8 mouse cellular contexts compared by ENCODE assay signal in genomic region chr1:59437927-59438326, GRCm38 (mm10). TPM values are rescaled to one million over a fixed set of nuclear protein-coding genes. Genes with fewer than 3 reads are reported as not detected.
A peak's percentile ranks its signal among the peaks of the same experiment; 100 is the strongest.
DNase-seq lines count a peak whose midpoint lies in the region; ATAC-seq lines count a peak whose summit lies in the region.

No protein-coding gene starts in this region.

- peak; percentile 68 for DNase-seq in hindbrain, embryonic 11.5 days (ENCODE audit: low spot score)
- DNase-seq in kidney, adult 18-20 months = peak; percentile 35
- no peak for DNase-seq in left cerebral cortex, adult 11 months (ENCODE audit: low spot score)
- no peak for DNase-seq in gastrocnemius, postnatal 14 days

- intact Hi-C loops in gastrocnemius, postnatal 14 days (cut with DNase I; ENCODE audit: low total_unique reads) = no loop called here

- peak overlapping the region; percentile 58 for H3K27ac ChIP-seq in hindbrain, embryonic 11.5 days (ENCODE audit: low read depth, low read length)
- no peak overlapping the region for H3K27ac ChIP-seq in hindbrain, embryonic 16.5 days (ENCODE audit: low read depth, low read length)
- H3K27ac ChIP-seq in liver, embryonic 12.5 days = peak overlapping the region; percentile 52
- H3K27ac ChIP-seq in neural tube, embryonic 15.5 days (replicated peaks) = 0 out of 2 replicates have a peak overlapping the region, but pooled peaks have one; percentile 4

- WGBS in hindbrain, embryonic 11.5 days = 8% methylated on average over 3 of the region's 3 CpGs
- WGBS in hindbrain, embryonic 16.5 days = 19% methylated on average over 3 of the region's 3 CpGs
- WGBS in liver, embryonic 12.5 days (ENCODE audit: insufficient replicate concordance) = 59% methylated on average over 3 of the region's 3 CpGs
- 13% methylated on average over 3 of the region's 3 CpGs for WGBS in neural tube, embryonic 15.5 days

- no peaks in the 10 kb centered on the region for H3K9me3 ChIP-seq in hindbrain, embryonic 11.5 days (ENCODE audit: control insufficient read depth, low read length)
- no peaks in the 10 kb centered on the region for H3K9me3 ChIP-seq in hindbrain, embryonic 16.5 days (ENCODE audit: control insufficient read depth, low read length)
- H3K9me3 ChIP-seq in liver, embryonic 12.5 days (replicated peaks) = no peaks in the 10 kb centered on the region
- H3K9me3 ChIP-seq in neural tube, embryonic 15.5 days (replicated peaks) = no peaks in the 10 kb centered on the region

- no peak overlapping the region for H3K9ac ChIP-seq in hindbrain, embryonic 11.5 days (ENCODE audit: low read depth, low read length)
- no peak overlapping the region for H3K9ac ChIP-seq in hindbrain, embryonic 16.5 days (ENCODE audit: low read depth, low read length)
- no peak overlapping the region for H3K9ac ChIP-seq in liver, embryonic 12.5 days
- no peak overlapping the region for H3K9ac ChIP-seq in neural tube, embryonic 15.5 days (replicated peaks)

- peak; percentile 67; the same call in 1 of the 2 replicates for ATAC-seq in hindbrain, embryonic 11.5 days (ENCODE audit: low FRiP score)
- ATAC-seq in hindbrain, embryonic 16.5 days = no peak
- ATAC-seq in liver, embryonic 12.5 days = peak; percentile 68
- ATAC-seq in neural tube, embryonic 15.5 days (ENCODE audit: low FRiP score) = no peak
- ATAC-seq in granulocyte monocyte progenitor cell, adult 5-6 weeks (replicated peaks; ENCODE audit: poor library complexity, severe bottlenecking) = no peak

- H3K4me3 ChIP-seq in hindbrain, embryonic 11.5 days (ENCODE audit: low read depth, low read length) = no peak overlapping the region
- H3K4me3 ChIP-seq in hindbrain, embryonic 16.5 days (ENCODE audit: low read length) = no peak overlapping the region
- no peak overlapping the region for H3K4me3 ChIP-seq in liver, embryonic 12.5 days
- no peak overlapping the region for H3K4me3 ChIP-seq in neural tube, embryonic 15.5 days (replicated peaks)

- H3K4me1 ChIP-seq in hindbrain, embryonic 11.5 days (replicated peaks; ENCODE audit: control insufficient read depth, insufficient read depth, low read length) = 0 out of 2 replicates have a peak, but pooled peaks cover 5% of the 10 kb centered on the region
- H3K4me1 ChIP-seq in hindbrain, embryonic 16.5 days (ENCODE audit: control insufficient read depth, insufficient read depth, low read depth, low read length) = peaks cover 7% of the 10 kb centered on the region
- 0 out of 2 replicates have a peak, but pooled peaks cover 5% of the 10 kb centered on the region for H3K4me1 ChIP-seq in liver, embryonic 12.5 days
- H3K4me1 ChIP-seq in neural tube, embryonic 15.5 days = peaks cover 7% of the 10 kb centered on the region; the same call in 1 of the 2 replicates

- H3K27me3 ChIP-seq in hindbrain, embryonic 11.5 days (ENCODE audit: control insufficient read depth, insufficient read depth, low read length) = no peaks in the 10 kb centered on the region
- H3K27me3 ChIP-seq in hindbrain, embryonic 16.5 days (replicated peaks; ENCODE audit: control insufficient read depth, insufficient read depth, low read length) = no peaks in the 10 kb centered on the region
- no peaks in the 10 kb centered on the region for H3K27me3 ChIP-seq in liver, embryonic 12.5 days (replicated peaks)
- no peaks in the 10 kb centered on the region for H3K27me3 ChIP-seq in neural tube, embryonic 15.5 days (replicated peaks)

- H3K36me3 ChIP-seq in hindbrain, embryonic 11.5 days (ENCODE audit: control insufficient read depth, insufficient read depth, low read length) = no peaks in the 10 kb centered on the region
- no peaks in the 10 kb centered on the region for H3K36me3 ChIP-seq in hindbrain, embryonic 16.5 days (ENCODE audit: control insufficient read depth, insufficient read depth, low read length)
- no peaks in the 10 kb centered on the region for H3K36me3 ChIP-seq in liver, embryonic 12.5 days
- H3K36me3 ChIP-seq in neural tube, embryonic 15.5 days = no peaks in the 10 kb centered on the region

- no peak overlapping the region for H3K4me2 ChIP-seq in hindbrain, embryonic 11.5 days (replicated peaks; ENCODE audit: low read depth, low read length)
- no peak overlapping the region for H3K4me2 ChIP-seq in hindbrain, embryonic 16.5 days (ENCODE audit: low read length)
- no peak overlapping the region for H3K4me2 ChIP-seq in liver, embryonic 12.5 days
- no peak overlapping the region for H3K4me2 ChIP-seq in neural tube, embryonic 15.5 days

RNA-seq across cellular contexts. Expression of gene Fzd7, which starts 44.3 kb away (rescaled TPM):
- 13.0 and 15.4 TPM in 2 replicates for polyA plus RNA-seq in hindbrain, embryonic 11.5 days (2014; fragmentation: Nextera tagmentation; extraction: Ambion mirVana)
- 1.9 and 2.7 TPM in 2 replicates for polyA plus RNA-seq in hindbrain, embryonic 16.5 days (2015; fragmentation: Nextera tagmentation; extraction: Ambion mirVana)
- polyA plus RNA-seq in liver, embryonic 12.5 days (2016; fragmentation: Nextera tagmentation; extraction: Ambion mirVana) = 5.3 and 5.4 TPM in 2 replicates
- 3.5 and 4.5 TPM in 2 replicates for polyA plus RNA-seq in neural tube, embryonic 15.5 days (2015; fragmentation: Nextera tagmentation; extraction: Ambion mirVana)
- 4.3 and 4.9 TPM in 2 replicates for total RNA-seq in granulocyte monocyte progenitor cell, adult 5-6 weeks (2014; fragmentation: Nextera tagmentation)
- total RNA-seq in granulocyte monocyte progenitor cell, adult 5-6 weeks (2017) = 2.8 and 4.6 TPM in 2 replicates
- total RNA-seq in gastrocnemius, postnatal 14 days (2021) = 10 to 100 TPM; 21.6 to 26.0 TPM

Comparison
In these comparisons a context has a peak if more than half of its experiments do, and no peak if none do; other contexts are left out.
1. ATAC-seq: peak in hindbrain, embryonic 11.5 days (single experiment) and liver, embryonic 12.5 days (single experiment); none in hindbrain, embryonic 16.5 days (single experiment), neural tube, embryonic 15.5 days (single experiment) and granulocyte monocyte progenitor cell, adult 5-6 weeks (single experiment).
2. DNase-seq: peak in hindbrain, embryonic 11.5 days (single experiment) and kidney, adult 18-20 months (single experiment); none in left cerebral cortex, adult 11 months (single experiment) and gastrocnemius, postnatal 14 days (single experiment).